Mouse (Mus musculus) kidney, embryonic 16.5 days (tissue): ENCODE results near the gene Nrip2. TPM values are rescaled to one million over a fixed set of nuclear protein-coding genes. Genes with fewer than 3 reads are reported as not detected.

ENCODE experiments used
- ATAC-seq: fragments of 200-750 bp; cut with Nextera tagmentation; 2 replicates; pipeline ENCODE4 v1.8.0; 2017; ENCODE audit warnings: moderate TSS enrichment; ENCODE audit not compliant: low FRiP score, low TSS enrichment
- H3K27ac ChIP-seq: fragments of 300-500 bp; sonication (generic); 2 replicates; pipeline ENCODE4 v1.5.1; 2014; ENCODE audit warnings: low read length
- H3K27me3 ChIP-seq: fragments of 300-500 bp; sonication (generic); 2 replicates; pipeline ENCODE4 v1.6.1; 2014; ENCODE audit warnings: low read length, control low read depth, mixed read lengths; ENCODE audit not compliant: insufficient read depth
- H3K36me3 ChIP-seq: fragments of 300-500 bp; sonication (generic); 2 replicates; pipeline ENCODE4 v1.6.1; 2014; ENCODE audit warnings: low read length, control low read depth, mixed read lengths; ENCODE audit not compliant: insufficient read depth
- H3K4me1 ChIP-seq: fragments of 300-500 bp; sonication (generic); 2 replicates; pipeline ENCODE4 v1.6.1; 2014; ENCODE audit warnings: low read length, control low read depth, mixed read lengths; ENCODE audit not compliant: insufficient read depth
- H3K4me2 ChIP-seq: fragments of 300-500 bp; sonication (generic); replicated peaks from 2 replicates; pipeline ENCODE4 v1.6.1; 2014; ENCODE audit warnings: low read depth, low read length
- H3K4me3 ChIP-seq: fragments of 300-500 bp; sonication (generic); 2 replicates; pipeline ENCODE4 v1.5.1; 2014; ENCODE audit warnings: mild to moderate bottlenecking, low read length
- H3K9ac ChIP-seq: fragments of 300-500 bp; sonication (generic); replicated peaks from 2 replicates; pipeline ENCODE4 v1.6.1; 2014; ENCODE audit warnings: low read length
- H3K9me3 ChIP-seq: fragments of 300-500 bp; sonication (generic); 2 replicates; pipeline ENCODE4 v1.6.1; 2016; ENCODE audit warnings: low read length, control low read depth
- WGBS: fragments of 180-500 bp; shearing (Covaris S2); extraction: QIAGEN DNeasy Blood & Tissue Kit; methylation state at CpG from one replicate; pipeline ENCODE4 v1.1.7; 2014; 5-methylcytosine and 5-hydroxymethylcytosine counted together
- polyA plus RNA-seq: library from polyadenylated mRNA; unstranded; fragments of >200 nt; fragmentation: Nextera tagmentation; extraction: Ambion mirVana; gene quantifications from 2 replicates; pipeline ENCODE4 v1.2.1, GENCODE M21; 2015

Nrip2 gene
- polyA plus RNA-seq, 1 experiment from 2014 or later = 24.7 TPM

- no peaks in the 10 kb centered on the region for H3K9me3 ChIP-seq
- no peak overlapping the region for H3K4me2 ChIP-seq
- ATAC-seq = no peak
- no peaks in the 10 kb centered on the region for H3K27me3 ChIP-seq
- H3K9ac ChIP-seq = no peak overlapping the region
- H3K27ac ChIP-seq = no peak overlapping the region
- WGBS = 97% methylated on average over 5 of the region's 5 CpGs
- no peaks in the 10 kb centered on the region for H3K36me3 ChIP-seq
- no peak overlapping the region for H3K4me3 ChIP-seq
- H3K4me1 ChIP-seq = peaks cover 5% of the 10 kb centered on the region; the same call in 1 of the 2 replicates
Measured at GRCm38 (mm10) chr6:128447063-128447462, 48.0 kb downstream of the Nrip2 start.

- ATAC-seq = no peak
- Histone ChIP-seq H3K27me3 (no peaks in the 10 kb centered on the region), H3K4me2 (no peak overlapping the region), H3K4me3 (no peak overlapping the region), H3K4me1 (no peaks in the 10 kb centered on the region), H3K9me3 (0 out of 2 replicates have a peak, but pooled peaks cover 4% of the 10 kb centered on the region), H3K9ac (no peak overlapping the region), H3K27ac (no peak overlapping the region), H3K36me3 (no peaks in the 10 kb centered on the region)
- 62% methylated on average over 12 of the region's 12 CpGs for WGBS
Measured at GRCm38 (mm10) chr6:128455835-128456605, 56.9 kb downstream of the Nrip2 start.

- Histone ChIP-seq H3K9ac (no peak overlapping the region), H3K4me1 (no peaks in the 10 kb centered on the region), H3K9me3 (0 out of 2 replicates have a peak, but pooled peaks cover 4% of the 10 kb centered on the region), H3K4me2 (no peak overlapping the region), H3K36me3 (no peaks in the 10 kb centered on the region), H3K4me3 (no peak overlapping the region), H3K27ac (no peak overlapping the region), H3K27me3 (no peaks in the 10 kb centered on the region)
- no peak for ATAC-seq
- WGBS = 83% methylated on average over 5 of the region's 5 CpGs
Measured at GRCm38 (mm10) chr6:128457186-128457585, 58.1 kb downstream of the Nrip2 start.

DNA sequence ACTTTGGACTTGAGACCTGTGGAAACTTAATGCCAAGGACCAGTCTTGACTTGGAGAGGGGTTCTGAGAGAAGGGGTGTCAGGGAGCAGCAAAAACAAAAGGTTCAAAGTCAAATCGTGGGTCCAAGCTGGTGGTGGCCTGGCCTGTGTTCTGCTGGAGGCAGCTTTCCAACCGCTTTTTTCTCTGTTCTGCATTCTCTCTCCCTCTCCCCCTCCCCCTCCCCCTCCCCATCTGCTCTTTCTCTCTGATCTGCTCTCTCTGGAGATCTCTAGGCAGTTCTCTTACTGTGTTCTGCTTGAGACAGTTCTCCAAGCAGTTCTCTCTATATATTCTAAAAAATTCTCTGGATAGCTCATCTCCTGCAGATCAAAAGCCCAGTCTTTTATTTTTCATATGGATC lies 61.2 kb downstream of the Nrip2 start:
- no peaks in the 10 kb centered on the region for H3K4me1 ChIP-seq
- no peaks in the 10 kb centered on the region for H3K36me3 ChIP-seq
- no peak overlapping the region for H3K4me3 ChIP-seq
- WGBS = 38% methylated on average over 2 of the region's 2 CpGs
- no peak overlapping the region for H3K9ac ChIP-seq
- H3K27me3 ChIP-seq = no peaks in the 10 kb centered on the region
- no peak for ATAC-seq
- no peak overlapping the region for H3K4me2 ChIP-seq
- no peaks in the 10 kb centered on the region for H3K9me3 ChIP-seq
- H3K27ac ChIP-seq = no peak overlapping the region

DNA sequence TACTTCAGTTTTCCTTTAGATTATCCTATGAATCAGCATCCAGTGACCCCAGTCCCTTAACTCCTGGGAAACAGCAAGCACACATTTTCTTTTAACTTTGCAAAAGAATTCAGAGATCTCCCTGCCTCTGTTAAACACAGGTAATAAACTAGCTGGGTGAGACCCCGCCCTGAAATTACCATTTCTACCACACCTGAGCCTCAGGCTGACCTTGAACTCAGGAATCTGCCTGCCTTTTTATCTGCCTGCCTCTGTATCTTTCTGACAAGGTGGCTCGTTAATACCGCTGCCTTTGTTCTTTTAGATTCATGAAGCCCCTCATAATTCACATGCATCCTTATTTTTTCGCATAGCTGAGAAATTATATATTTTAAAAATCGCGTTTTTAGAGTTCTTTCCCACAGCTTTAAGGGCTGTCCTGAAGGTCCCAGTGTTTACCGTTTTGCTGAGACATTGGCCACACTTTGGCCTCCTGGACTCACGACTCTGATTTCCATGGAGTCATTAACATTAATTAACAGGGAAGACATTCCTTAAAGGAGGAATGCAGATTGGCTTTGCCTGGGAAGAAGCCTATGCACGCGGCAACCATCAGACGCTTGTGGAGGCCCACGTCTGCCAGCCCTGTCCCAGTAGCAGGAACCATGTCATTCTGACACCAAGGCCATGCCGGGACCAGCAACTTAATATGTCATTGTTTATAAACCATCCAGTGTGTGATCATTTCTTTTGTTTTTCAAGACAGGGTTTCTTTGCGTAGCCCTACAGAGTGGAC lies 61.8 kb downstream of the Nrip2 start:
- Histone ChIP-seq H3K27ac (no peak overlapping the region), H3K9ac (no peak overlapping the region), H3K4me1 (no peaks in the 10 kb centered on the region), H3K4me2 (no peak overlapping the region), H3K27me3 (no peaks in the 10 kb centered on the region), H3K9me3 (no peaks in the 10 kb centered on the region), H3K4me3 (no peak overlapping the region), H3K36me3 (no peaks in the 10 kb centered on the region)
- no peak for ATAC-seq
- 78% methylated on average over 14 of the region's 14 CpGs for WGBS

- no peaks in the 10 kb centered on the region for H3K4me1 ChIP-seq
- no peaks in the 10 kb centered on the region for H3K36me3 ChIP-seq
- H3K27me3 ChIP-seq = no peaks in the 10 kb centered on the region
- ATAC-seq = no peak
- no peak overlapping the region for H3K4me2 ChIP-seq
- H3K4me3 ChIP-seq = no peak overlapping the region
- H3K27ac ChIP-seq = no peak overlapping the region
- H3K9me3 ChIP-seq = no peaks in the 10 kb centered on the region
- H3K9ac ChIP-seq = no peak overlapping the region
Measured at GRCm38 (mm10) chr6:128461606-128462005, 62.5 kb downstream of the Nrip2 start.

DNA sequence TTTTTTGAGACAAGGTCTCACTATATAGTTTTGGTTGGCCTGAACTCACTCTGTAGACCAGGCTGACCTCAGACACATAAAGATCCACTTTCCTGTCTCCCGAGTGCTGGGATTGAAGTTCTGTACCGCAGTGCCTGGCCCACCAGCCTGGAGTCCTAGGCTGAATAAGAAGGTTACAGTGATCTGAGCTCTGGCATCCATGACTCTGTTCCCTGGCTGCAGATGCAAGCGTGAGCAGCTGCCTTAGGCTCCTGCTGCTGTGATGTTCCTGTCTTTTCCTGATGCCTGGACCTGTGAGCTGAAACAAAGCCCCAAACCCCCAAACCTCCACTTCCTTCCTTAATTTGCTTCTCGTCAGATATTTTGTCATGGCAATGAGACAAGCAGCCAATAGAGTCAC lies 65.9 kb downstream of the Nrip2 start:
- H3K4me1 ChIP-seq = no peaks in the 10 kb centered on the region
- no peak for ATAC-seq
- WGBS = 81% methylated on average over 4 of the region's 4 CpGs
- no peak overlapping the region for H3K4me3 ChIP-seq
- no peaks in the 10 kb centered on the region; the same call in 1 of the 2 replicates for H3K9me3 ChIP-seq
- no peaks in the 10 kb centered on the region for H3K27me3 ChIP-seq
- no peak overlapping the region for H3K4me2 ChIP-seq
- H3K27ac ChIP-seq = no peak overlapping the region
- no peak overlapping the region for H3K9ac ChIP-seq
- H3K36me3 ChIP-seq = no peaks in the 10 kb centered on the region

Other genes with a start within 250 kb of the Nrip2 start
- gene Tead4, start 98.5 kb upstream of the Nrip2 start, polyA plus RNA-seq = 3.0 and 3.3 TPM in 2 replicates
- gene Tulp3, start 43.4 kb upstream of the Nrip2 start, polyA plus RNA-seq = 24.1 and 28.4 TPM in 2 replicates
- gene Rhno1, start 36.4 kb upstream of the Nrip2 start, polyA plus RNA-seq = 121 and 131 TPM in 2 replicates
- gene Foxm1, start 36.3 kb upstream of the Nrip2 start, polyA plus RNA-seq = 31.3 and 38.3 TPM in 2 replicates
- 0.21 and 0.35 TPM in 2 replicates for gene Tex52, start 23.8 kb upstream of the Nrip2 start, polyA plus RNA-seq
- gene Gm44596, start 23.8 kb upstream of the Nrip2 start, polyA plus RNA-seq = not detected in 2 replicates
- gene Itfg2, start 25.6 kb downstream of the Nrip2 start, polyA plus RNA-seq = 35.6 and 39.2 TPM in 2 replicates
- gene Fkbp4, start 39.4 kb downstream of the Nrip2 start, polyA plus RNA-seq = 550 and 556 TPM in 2 replicates
- 0.86 and 1.4 TPM in 2 replicates for gene Pzp, start 127.4 kb downstream of the Nrip2 start, polyA plus RNA-seq
- gene A2ml1, start 182.3 kb downstream of the Nrip2 start, polyA plus RNA-seq = 0.26 and 0.32 TPM in 2 replicates
- not detected in 2 replicates for gene Klrb1a, start 224.2 kb downstream of the Nrip2 start, polyA plus RNA-seq